Mouse (Mus musculus) cerebellum, adult 9-10 months (tissue): ENCODE data around the gene Akr1c20.

Experiments
- DNase-seq: peaks from one replicate; pipeline ENCODE4 v3.0.0; 2022

Gene Akr1c20

GRCm38 (mm10) chr13:4523201-4523838, at the start of gene Akr1c20:
TSS of gene Akr1c20 (minus strand) at chr13:4523345.
- no peak for DNase-seq

GRCm38 (mm10) chr13:4565996-4566395, 42.9 kb upstream of the Akr1c20 start:
- no peak for DNase-seq

GRCm38 (mm10) chr13:4560500-4560899, 37.4 kb upstream of the Akr1c20 start:
- DNase-seq: no peak

- DNase-seq: no peak
Measured at GRCm38 (mm10) chr13:4559143-4559542, 36.0 kb upstream of the Akr1c20 start.

- DNase-seq: no peak
Measured at GRCm38 (mm10) chr13:4514811-4515210, 8.3 kb downstream of the Akr1c20 start.

GRCm38 (mm10) chr13:4467896-4468295, 55.2 kb downstream of the Akr1c20 start:
- DNase-seq: no peak

GRCm38 (mm10) chr13:4465641-4466040, 57.5 kb downstream of the Akr1c20 start:
- DNase-seq: no peak
